Mouse (Mus musculus): ENCODE results near the gene Glis3.

The Glis3 gene

GRCm38 (mm10) chr19:28376401-28376800 is 303.5 kb downstream of the Glis3 start:
- DNase-seq = no peak

DNA sequence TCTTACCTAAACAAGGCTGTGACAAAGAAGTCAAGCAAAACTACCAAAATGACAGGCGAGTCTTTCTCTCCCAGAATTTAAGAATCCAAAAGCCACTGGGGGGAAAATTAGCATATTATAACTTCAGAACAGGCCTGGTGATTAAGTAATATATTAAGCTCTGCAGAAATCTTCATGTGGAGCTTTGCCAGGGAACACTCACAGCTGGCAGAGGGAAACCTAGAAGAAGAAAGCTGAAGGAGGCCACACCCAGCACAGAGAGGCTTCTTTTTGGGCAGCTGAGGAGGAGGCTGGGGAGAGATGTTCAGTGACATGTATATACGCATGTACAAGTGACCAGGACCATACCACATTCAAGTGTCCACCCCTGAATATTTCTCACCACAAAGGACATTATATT is 304.1 kb downstream of the Glis3 start:
- DNase-seq = peak in 1 of 2 experiments; percentile 25

DNA sequence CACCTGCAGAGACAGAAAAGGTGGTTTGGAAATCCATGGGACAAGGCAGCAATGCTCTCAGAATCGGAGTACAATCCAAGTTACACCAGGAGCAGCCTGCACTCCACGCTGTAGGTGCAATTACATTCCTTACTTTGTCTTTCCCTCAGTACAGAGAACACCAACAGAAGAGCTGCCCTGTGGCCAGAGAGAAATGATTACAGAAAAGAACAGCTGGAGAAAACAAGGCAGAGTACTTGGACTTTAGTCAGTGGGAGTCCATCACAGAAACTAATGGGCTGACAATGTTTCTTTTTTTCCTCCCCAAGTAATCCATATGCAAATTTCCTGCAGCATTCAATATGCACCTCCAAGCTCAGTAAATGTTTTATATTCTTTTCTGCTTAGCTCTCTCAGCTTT is 305.4 kb downstream of the Glis3 start:
- no peak for DNase-seq

- no peak for DNase-seq
These were observed 311.7 kb downstream of the Glis3 start for GRCm38 (mm10) chr19:28368215-28368614.

DNA sequence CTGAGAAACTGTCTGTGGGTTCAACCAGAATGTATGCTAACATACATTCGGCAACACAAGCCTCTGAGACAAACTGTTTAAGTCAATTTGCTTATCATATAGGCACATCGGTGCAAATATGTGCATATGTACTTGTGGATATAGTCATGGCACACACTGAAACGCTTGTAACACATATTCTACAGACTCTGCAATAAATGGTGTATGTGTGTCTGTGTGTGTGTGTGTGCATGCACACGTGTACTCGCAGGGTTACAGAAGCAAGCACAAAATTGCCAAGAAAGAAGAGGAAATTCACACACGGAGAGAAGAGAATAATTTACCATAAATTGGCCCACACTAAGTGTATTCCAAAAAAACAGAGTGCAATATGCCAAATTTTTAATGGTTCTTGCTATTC is 312.6 kb downstream of the Glis3 start:
- DNase-seq = no peak

DNA sequence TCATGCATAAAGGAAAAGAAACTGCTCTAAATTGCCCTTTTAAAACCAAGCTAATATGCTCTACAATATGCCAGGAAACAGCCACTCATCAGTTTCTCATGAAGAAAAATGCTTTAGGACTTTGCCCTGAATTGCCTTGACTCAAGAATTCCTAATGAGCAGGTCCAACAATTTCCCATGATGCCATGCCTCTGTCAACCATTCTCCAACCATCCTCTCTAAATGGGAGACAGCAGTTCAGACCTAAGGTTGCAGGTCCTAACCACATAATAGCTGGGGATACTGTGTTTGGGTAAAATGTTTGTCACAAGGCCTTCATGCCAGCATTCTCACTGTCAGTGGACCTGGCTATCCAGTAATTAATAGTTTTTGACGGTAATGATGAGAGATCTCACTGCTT is 313.1 kb downstream of the Glis3 start:
- DNase-seq = no peak

- no peak for DNase-seq
These were observed 314.0 kb downstream of the Glis3 start for GRCm38 (mm10) chr19:28365897-28366296.

GRCm38 (mm10) chr19:28360884-28361283 is 319.0 kb downstream of the Glis3 start:
- DNase-seq = no peak

- no peak for DNase-seq
These were observed 322.3 kb downstream of the Glis3 start for GRCm38 (mm10) chr19:28357595-28357994.

DNA sequence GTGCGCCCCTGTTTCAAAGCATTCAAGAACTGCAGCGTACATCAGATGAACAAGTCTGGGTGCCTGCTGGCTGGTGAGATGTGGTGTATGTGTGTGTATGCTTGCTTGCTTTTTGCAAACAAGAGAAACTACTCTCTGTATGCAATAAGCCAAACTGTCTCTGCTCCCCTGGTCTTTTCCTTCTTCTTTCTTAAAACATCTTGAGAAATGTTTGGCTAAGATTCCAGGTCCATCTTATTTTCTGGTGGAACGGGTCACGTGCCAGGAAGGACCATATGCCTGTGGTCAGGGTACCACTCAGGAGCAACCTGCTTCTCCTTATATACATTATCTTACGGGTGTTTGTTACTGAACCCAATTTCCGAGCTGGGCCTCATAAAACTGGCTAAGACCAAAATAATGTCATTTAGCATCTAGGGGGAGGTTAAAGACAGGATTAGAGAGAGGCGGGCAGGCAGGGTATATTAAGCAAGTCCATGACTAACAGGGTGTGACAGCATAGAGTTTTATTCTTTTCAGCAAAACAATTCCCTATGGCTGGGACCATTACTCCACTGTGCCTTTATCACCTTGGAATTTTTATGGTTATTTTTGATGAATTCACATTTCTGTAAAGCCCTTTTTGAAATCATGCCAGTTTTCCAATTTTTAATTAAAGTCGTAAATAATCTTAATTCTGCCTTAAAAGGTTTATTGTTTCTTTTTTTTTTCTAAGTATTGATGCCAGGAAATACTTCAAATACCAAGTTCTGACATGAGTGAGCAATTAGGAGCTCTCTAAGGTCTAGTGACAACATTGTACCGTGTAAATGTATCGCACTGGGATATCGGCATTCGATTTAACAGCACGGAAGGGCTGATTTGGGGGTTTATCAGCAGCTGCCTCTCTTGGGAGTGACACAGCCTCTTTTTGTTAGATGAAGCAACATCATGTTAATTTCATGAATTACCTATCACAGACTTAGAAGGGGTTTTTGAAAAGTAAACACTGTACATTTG is 328.5 kb downstream of the Glis3 start:
- no peak for DNase-seq

DNA sequence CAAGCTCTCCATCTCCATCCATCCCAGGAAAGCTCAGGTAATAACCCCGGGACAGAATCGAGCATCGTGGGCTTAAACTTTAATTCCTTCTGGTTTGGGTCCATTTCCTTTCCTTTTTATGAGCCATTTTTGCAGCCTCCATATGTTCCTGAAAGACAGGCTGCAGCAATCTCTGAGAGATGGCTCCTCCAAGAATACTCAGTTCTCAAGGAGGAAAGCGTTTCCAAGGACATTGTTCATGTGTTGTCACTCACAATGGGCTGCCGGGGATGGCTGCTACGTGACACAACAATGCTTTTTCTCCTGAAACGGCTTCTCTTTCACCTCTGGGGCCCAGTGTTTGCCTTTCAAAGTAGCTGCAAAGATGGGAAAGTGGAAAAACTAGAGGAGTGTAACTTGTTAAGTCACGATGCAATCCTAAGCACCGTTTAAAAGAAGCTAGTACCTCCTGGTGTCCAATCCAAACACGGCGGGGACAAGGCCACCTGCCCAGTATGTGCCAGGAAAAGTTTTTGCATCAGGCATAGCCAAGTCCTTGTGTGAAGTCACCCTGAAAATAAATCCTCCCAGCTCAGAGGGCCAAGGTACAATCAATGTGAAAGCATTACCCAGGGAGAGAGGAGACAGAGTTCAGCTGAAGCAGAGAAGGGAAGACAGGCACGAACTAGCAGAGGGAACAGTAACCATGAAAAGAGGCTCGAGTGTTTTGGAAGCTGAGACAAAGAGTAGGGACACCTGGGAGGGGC is 332.6 kb downstream of the Glis3 start:
- DNase-seq = no peak

- DNase-seq = no peak
These were observed 336.2 kb downstream of the Glis3 start for GRCm38 (mm10) chr19:28343640-28344039.

DNA sequence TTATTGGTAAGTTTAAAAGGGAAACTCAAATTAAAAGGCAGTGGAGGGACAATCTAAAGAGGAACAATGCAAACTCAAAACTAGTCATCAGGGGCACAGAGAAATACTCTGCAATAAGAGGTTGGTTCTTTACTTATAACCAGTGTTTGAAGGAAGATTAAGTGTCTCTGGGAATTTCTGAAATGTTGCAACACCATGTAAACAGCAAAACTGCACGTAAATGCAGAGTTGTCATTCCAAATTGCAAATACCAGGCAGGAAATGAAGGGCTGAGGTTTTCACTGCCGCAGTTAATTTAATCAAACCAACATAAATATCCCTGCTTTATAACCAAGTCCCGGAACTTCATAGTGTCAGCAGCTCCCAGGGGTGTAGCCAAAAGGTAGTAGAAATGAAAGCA is 342.3 kb downstream of the Glis3 start:
- no peak for DNase-seq

- DNase-seq = no peak
These were observed 343.0 kb downstream of the Glis3 start for GRCm38 (mm10) chr19:28336651-28337510.

DNA sequence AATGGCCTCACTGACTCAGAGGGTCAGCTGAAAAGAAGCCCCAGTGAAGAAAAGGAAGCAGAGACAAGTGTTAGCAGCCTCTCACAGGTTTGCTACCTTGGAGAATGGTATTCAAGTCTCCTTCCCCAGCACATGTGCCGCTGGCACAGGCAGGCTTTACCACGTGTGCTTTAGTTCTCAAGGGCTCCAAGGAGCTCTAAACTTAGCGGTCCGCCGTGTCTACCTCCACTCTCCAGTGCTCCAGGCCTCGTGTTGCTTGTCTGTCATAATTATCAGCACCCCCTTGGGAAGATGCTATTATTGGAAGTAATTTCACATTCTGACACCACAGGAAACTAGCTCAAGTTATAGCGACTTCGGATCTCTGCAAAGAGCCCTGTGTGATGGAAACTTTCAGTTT is 344.0 kb downstream of the Glis3 start:
- DNase-seq = no peak

DNA sequence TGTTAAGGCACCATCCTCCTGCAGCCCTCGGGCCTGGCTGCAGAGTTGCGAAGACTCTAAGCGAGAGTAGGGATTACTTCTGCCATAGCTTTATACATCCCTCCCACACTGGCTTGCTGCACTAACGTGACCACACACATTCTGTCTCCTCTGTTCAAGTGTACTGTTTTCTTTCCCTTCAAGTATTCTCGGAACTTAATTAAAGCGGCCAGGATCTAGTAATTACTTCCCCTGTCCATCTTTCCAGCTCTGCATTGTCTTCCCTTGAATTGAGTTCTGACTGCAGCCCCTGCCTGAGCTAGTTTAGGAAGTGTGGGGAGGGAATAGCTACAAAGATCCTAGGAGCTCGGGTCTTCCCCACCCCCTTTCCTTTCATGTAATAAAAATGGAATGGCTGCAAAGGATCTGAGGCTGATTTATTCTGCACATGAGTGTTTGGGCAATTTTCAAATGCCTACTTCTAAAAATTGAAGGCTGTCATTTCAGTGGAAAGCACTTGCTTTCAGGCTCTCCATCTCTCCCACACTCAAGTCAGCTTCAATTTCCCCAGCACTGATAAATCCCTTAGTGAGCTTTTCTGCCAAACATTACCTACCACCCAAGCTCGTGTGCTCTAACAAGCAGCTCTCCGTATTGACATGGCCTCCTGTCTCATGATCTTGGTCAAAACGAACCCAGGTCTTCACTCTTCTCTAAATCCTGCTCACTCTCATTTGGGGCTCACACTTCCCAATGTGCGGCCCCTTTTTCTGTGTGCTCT is 346.7 kb downstream of the Glis3 start:
- DNase-seq = no peak

DNA sequence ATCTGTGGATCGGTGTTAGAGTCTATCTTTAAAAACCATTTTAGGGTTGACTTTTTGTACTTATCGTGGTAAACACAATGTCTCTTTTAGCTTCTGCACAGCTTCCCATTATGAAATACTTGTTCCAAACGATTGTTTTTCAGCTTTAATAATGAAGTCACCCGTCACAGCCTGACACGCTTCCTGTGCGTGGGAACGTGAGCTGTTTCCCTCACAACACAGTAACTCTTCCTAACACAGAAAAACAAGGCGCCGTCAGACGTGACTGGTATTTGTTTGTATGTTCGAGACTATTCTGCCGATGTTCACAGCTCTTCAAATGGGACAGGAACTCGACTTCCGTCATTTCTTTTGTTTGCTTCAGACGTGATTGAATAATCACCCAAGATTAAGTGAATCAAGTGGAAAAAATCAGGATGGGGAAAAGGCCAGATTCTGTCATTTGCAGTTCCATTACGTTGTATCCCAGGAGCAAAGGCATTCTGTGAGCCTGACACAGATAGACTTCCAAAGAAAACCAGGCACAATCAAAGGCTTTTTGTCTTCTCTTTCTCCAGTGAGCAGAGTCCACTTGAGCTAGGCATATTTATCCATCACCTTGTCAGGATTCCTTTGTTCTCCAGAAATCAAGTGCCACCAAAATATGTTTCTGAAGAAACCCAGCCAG is 351.3 kb downstream of the Glis3 start:
- DNase-seq = no peak

DNA sequence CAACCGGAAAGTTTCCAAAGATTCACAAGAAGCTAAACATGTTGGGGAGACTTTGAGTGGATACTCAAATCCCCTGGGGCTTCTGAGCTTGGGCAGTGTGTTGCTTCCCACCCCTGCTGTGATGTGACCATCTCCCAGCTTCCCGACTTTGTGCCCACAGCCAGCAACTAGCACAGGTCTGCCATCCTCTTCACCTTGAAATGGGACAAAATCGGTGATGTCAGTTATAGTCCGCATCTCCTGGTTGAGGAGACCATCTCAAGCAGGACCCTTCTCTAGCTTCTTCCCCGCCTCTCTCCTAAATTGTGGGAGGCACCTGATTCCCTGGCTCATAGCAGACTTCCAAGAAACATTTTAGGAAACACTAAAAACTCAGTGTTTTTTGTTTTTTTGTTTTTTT is 352.3 kb downstream of the Glis3 start:
- DNase-seq = no peak

DNA sequence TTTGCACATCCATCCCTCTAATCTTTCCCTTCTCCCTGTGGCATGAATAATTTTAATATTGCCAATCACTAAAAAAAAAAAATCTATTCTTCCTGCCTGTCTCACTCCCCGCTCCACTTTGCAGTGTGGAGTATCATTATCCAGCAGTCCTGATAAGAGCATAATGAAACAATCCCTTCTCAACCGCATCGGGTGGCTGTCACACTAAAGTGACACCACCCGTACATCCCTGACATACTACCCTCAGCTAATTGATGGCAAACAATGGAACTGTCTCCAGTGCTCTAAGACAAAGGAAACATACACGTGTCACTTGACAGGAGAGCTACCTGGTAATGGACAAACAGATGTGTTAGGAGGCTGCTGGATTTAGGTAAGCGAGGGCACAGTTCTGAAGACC is 373.8 kb downstream of the Glis3 start:
- DNase-seq = no peak

GRCm38 (mm10) chr19:28305510-28305909 is 374.4 kb downstream of the Glis3 start:
- DNase-seq = no peak

DNA sequence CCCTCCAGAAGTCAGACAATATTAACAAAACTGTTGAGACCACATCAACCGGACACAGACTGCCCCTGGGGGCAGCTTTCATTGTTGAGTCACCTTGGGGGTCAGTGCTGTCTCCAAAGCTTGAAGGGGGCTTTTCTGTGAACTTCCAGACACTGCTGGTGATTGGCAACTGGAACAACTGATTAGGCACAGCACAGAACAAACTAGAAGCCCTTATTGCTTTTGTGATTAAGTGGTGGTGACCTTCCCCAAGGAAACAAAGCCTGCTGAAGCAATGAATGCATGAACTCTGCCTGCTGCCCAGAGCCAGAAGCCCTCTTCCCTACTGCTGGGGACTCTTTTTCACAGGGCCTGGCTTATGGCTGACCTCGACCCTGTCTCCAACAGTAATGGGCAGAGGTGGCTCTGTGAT is 377.0 kb downstream of the Glis3 start:
- DNase-seq = no peak

GRCm38 (mm10) chr19:28300226-28300625 is 379.7 kb downstream of the Glis3 start:
- DNase-seq = no peak
